Mouse (Mus musculus) E14TG2a.4 (cell line): Measurements from ENCODE around the gene Ahcyl1.

Source experiments
- CTCF ChIP-seq: conservative IDR thresholded peaks from 2 replicates; pipeline ENCODE4 v1.5.1; 2014; ENCODE audit warnings: low read length
- NANOG ChIP-seq: IDR thresholded peaks from 2 replicates; pipeline ENCODE4 v1.6.1; 2014; ENCODE audit warnings: borderline replicate concordance, low read length, mixed read lengths

GRCm38 (mm10) chr3:107728509-107728908 is 32.1 kb upstream of the Ahcyl1 start:
- no peak for TF ChIP-seq CTCF
- no peak for TF ChIP-seq NANOG
